Mouse (Mus musculus) Patski (cell line): ENCODE data around the gene Wdr81. TPM values are rescaled to one million over a fixed set of nuclear protein-coding genes. Genes with fewer than 3 reads are reported as not detected.
A peak's percentile ranks its signal among the peaks of the same experiment; 100 is the strongest.

Source experiments
- ATAC-seq: fragments of 100-300 bp; one replicate; pipeline ENCODE4 v1.8.0; 2021
- CTCF ChIA-PET: fragments of 350-600 bp; sonication (Branson Sonifier 250); formaldehyde crosslinking; loops from one replicate; lab custom pipeline; 2022; ENCODE audit warnings: inconsistent platforms; lab: Charles Lee
- POLR2A ChIA-PET: fragments of 350-600 bp; sonication (Branson Sonifier 250); formaldehyde crosslinking; loops from one replicate; lab custom pipeline; 2022; ENCODE audit warnings: antibody characterized with exemption, inconsistent platforms; lab: Charles Lee
- DNase-seq: peaks from one replicate; pipeline ENCODE4 v3.0.0-alpha.2; 2011; ENCODE audit warnings: low read depth, low spot score
- H3K27me3 ChIP-seq: fragments of 371-371 bp; one replicate; pipeline ENCODE4 v1.5.1; 2021
- CTCF ChIP-seq: fragments of 100-300 bp; IDR thresholded peaks from one replicate; pipeline ENCODE4 v1.5.1; 2021
- in situ Hi-C: fragments of 300-500 bp; cut with MboI; formaldehyde crosslinking; loops from 3 replicates; pipeline ENCODE4 v1.11.1; 2018; ENCODE audit warnings: low pct_unique_long_range_greater_than_20kb, mixed read lengths
- polyA plus RNA-seq: library from polyadenylated mRNA; unstranded; gene quantifications from one replicate; pipeline ENCODE4 v1.2.3, GENCODE M21; 2021

The Wdr81 gene
- polyA plus RNA-seq, 1 experiment from 2014 or later = 28.9 TPM

DNA sequence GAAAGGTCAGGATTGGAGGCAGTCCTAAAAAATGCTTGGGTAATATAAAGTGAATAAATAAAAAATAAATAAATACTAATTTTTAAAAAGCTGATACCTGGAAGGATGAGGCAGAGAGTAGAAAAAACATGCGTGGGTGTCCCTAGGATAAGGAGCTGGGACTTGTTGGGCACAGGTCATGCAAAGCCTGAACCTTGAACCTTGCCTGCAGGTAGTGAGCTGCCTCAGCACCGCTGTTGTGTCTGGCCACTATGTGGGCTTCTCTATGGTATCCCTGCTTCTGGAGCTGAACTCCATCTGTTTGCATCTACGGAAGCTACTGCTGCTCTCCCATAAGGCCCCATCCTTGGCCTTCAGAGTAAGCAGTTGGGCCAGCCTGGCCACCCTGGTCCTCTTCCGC, 14.7 kb upstream of the Wdr81 start:
- in situ Hi-C loops = loop anchor here (10.0 kb wide), 2 partner anchors 294 to 484 kb away; partner anchors contain the start of gene Ovca2
- ChIA-PET POLR2A (no interaction called here), CTCF (interaction anchor here (1.1 kb wide), 1 partner anchor 10 kb away, joined by 5 read pairs; no protein-coding TSS in a partner anchor)
- ATAC-seq (no peak), DNase-seq (no peak)
- TF ChIP-seq CTCF = no peak
- no peaks in the 10 kb centered on the region for H3K27me3 ChIP-seq

DNA sequence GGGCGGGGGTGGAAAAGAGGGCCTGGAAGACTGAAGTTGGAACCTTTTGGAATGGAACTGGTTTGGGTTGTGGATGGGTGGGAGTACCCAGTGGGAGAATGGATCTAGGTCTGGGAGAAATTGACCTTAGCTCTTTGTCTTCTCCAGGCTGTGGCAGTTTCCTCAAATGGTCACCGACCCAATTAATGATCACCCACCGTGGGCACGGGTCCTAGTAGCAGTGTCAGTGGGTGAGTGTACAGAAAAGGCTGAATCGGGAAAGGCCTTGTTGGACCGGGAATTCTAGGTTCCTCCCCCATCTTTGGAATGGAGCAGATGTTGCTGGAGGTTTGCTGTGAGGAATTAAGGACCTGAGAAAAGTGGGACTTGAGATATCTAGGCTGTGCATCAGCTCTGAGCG, 13.9 kb upstream of the Wdr81 start:
- POLR2A ChIA-PET = interaction anchor here (0.7 kb wide), 2 partner anchors 18 to 60 kb away, joined by 3 read pairs; no protein-coding TSS in a partner anchor
- in situ Hi-C loops = loop anchor here (10.0 kb wide), 2 partner anchors 294 to 484 kb away; partner anchors contain the start of gene Ovca2

DNA sequence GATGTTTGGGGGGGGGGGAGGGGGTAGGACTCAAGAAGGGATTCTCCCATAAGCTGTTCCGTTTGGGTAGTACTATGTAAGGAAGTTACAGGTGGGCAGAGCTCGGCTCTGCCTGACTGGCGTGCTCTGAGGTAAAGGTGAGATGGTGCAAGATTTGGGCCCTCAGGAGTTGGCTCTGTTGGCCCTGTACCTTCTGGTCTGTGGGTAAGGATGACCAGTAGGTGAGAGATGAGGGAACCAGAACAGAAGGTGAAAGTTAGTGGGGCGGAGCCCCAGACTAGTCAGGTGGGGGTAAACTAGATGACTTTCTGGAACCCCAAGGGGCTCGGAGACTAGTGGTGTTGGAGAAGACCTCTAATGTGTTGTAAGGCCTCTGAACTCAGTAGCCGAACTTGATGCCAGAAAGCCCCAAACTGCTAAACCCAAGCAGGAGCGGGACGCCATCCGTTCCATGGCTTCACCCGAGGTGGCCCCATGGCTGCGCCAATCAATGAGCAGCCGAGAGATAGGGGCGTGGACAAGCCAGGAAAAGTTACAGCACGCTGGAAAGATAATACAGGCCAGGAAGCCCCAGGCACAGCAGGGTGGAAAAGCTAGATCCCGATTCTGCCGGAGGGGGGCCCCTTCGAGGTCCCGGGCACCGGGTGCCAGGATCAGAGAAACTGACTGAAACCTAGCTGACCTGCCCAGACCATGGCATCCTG, 13.1 kb upstream of the Wdr81 start:
- TF ChIP-seq CTCF = no peak
- no peak for ATAC-seq
- ChIA-PET POLR2A (interaction anchor here (0.7 to 2.0 kb wide), 3 partner anchors 10 to 18 kb away, joined by 3 to 4 read pairs (median 3); no protein-coding TSS in a partner anchor), CTCF (interaction anchor here (0.6 to 1.7 kb wide), 4 partner anchors 17 to 174 kb away, joined by 3 to 4 read pairs (median 4); partner anchors contain the start of gene Prpf8)
- H3K27me3 ChIP-seq = no peaks in the 10 kb centered on the region
- DNase-seq = no peak
- in situ Hi-C loops = loop anchor here (10.0 kb wide), 2 partner anchors 293 to 483 kb away; partner anchors contain the start of gene Ovca2

More for the DNA sequence above, 13.9 kb upstream of the Wdr81 start:
- TF ChIP-seq CTCF = no peak
- H3K27me3 ChIP-seq = no peaks in the 10 kb centered on the region
- CTCF ChIA-PET = no interaction called here
- no peak for DNase-seq
- no peak for ATAC-seq

DNA sequence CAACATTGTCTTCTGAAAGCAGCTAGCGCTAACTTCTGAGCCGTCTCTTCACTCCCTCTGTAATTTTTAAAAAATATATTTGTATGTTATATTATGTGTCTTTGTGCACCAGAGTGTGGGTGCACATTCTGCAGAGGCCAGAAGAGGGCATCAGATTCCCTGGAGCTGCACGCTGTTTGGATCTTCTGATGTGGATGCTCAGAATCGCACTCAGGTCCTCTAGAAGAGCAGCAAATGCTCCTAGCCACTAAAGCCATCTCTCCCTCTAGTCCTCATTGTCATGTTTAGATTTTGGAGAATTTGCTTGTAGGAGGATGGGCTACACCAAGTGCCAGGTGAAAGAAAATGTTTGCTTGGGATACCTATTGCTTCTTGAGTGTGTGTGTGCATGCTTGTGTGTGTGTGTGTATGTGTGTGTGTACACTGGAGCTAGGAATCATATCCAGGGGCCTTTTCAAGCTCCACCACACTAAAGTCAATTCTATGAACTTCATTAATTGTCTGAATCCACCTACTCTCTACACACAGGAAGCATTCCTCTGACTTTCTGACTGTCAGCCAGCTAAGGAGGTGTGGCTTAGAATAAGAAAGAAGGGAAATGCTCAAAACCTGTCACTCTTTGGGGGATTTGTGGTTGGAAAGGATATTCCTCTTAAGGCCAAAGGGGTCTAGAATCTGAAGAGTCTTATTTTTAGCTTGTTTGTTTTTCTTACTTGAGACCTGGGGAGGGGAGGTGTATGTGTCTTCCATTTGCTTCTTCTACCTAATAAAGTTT, 12.4 kb upstream of the Wdr81 start:
- TF ChIP-seq CTCF = no peak
- ChIA-PET POLR2A (interaction anchor here (1.3 to 2.0 kb wide), 3 partner anchors 11 to 43 kb away, joined by 3 to 5 read pairs (median 4); partner anchors contain the start of gene Rilp), CTCF (interaction anchor here (0.6 to 1.7 kb wide), 4 partner anchors 18 to 173 kb away, joined by 3 to 4 read pairs (median 4); partner anchors contain the start of gene Prpf8)
- DNase-seq (no peak), ATAC-seq (no peak)
- in situ Hi-C loops = loop anchor here (10.0 kb wide), 2 partner anchors 292 to 482 kb away; partner anchors contain the start of gene Ovca2
- no peaks in the 10 kb centered on the region for H3K27me3 ChIP-seq

DNA sequence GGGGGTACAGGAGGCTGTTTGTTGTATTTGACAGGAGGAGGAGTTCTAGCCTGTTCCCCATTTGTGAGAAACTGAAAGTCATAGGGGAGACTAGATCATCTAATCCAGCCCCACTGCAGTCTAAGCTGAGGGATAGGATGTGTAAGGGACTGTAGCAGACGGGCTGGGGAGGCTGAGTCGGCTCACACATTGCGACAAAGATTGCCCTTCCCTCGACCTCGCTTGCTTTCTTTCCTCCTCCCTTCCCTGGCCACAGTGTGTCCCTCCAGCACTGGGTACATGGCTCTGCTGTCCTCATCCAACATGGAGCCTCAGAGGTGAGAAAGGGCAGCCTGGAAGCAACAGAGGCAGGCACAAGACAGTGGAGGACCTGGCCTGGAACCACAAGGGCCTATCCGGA, 10.5 kb upstream of the Wdr81 start:
- ATAC-seq (no peak), DNase-seq (no peak)
- CTCF ChIA-PET = interaction anchor here (0.9 to 1.3 kb wide), 3 partner anchors 12 to 23 kb away, joined by 3 to 4 read pairs (median 3); no protein-coding TSS in a partner anchor
- in situ Hi-C loops = loop anchor here (10.0 kb wide), 2 partner anchors 290 to 480 kb away; partner anchors contain the start of gene Ovca2
- POLR2A ChIA-PET = interaction anchor here (0.8 to 1.1 kb wide), 3 partner anchors 12 to 61 kb away, joined by 3 to 4 read pairs (median 4); partner anchors contain the start of gene Prpf8
- no peak for TF ChIP-seq CTCF
- no peaks in the 10 kb centered on the region for H3K27me3 ChIP-seq

DNA sequence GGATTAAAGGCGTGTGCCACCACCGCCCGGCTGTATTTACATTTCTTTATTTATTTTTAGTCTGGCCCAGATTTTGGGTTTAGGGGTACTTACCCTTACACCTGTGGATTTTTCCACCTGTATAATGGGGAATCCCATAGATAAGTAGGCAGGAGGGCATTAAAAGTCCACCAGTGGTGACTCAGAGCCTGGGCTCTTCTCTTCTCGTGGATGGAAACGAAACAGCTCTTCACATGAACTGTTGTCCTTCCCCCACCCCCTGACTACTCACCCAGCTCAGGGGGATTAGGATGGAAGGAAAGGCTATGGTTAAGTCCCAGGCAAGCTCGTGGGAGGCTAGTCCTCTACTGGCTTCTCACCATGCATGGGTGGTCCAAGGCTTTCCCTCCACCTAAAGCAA, 9.9 kb upstream of the Wdr81 start:
- ChIA-PET CTCF (interaction anchor here (0.9 to 1.1 kb wide), 2 partner anchors 13 to 23 kb away, joined by 3 read pairs; no protein-coding TSS in a partner anchor), POLR2A (interaction anchor here (0.7 to 1.1 kb wide), 3 partner anchors 12 to 60 kb away, joined by 3 to 4 read pairs (median 4); no protein-coding TSS in a partner anchor)

DNA sequence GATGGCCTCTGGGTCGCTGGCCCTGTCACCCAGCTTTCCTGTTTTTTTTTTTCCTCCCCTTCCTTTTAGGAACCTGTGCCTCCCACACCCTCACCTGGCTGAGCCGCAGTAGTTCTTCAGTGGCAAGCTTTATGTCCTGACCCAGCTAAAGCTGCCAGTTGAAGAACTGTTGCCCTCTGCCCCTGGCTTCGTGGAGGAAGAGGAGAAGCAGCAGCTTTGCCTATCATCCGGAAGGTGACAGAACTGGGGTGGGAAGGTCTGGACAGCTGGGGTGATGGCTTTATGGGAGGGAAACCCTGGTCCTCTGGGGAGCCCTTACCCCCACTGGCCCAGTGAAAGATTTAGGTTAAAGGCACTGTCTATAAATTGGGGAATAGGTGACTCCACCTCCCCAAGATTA, 9.1 kb upstream of the Wdr81 start:
- ChIA-PET CTCF (interaction anchor here (0.7 to 1.8 kb wide), 5 partner anchors 13 to 271 kb away, joined by 3 to 6 read pairs (median 4); no protein-coding TSS in a partner anchor), POLR2A (interaction anchor here (0.6 to 1.5 kb wide), 7 partner anchors 10 to 293 kb away, joined by 3 to 7 read pairs (median 3); partner anchors contain the start of gene Rilp)
- no peak for TF ChIP-seq CTCF
- in situ Hi-C loops = loop anchor here (5.0 to 10.0 kb wide), 3 partner anchors 61 to 479 kb away; partner anchors contain the start of gene Ovca2
- H3K27me3 ChIP-seq = no peaks in the 10 kb centered on the region
- ATAC-seq (no peak), DNase-seq (no peak)

More for the DNA sequence above, 9.9 kb upstream of the Wdr81 start:
- in situ Hi-C loops = loop anchor here (5.0 to 10.0 kb wide), 3 partner anchors 62 to 480 kb away; partner anchors contain the start of gene Ovca2
- no peaks in the 10 kb centered on the region for H3K27me3 ChIP-seq
- no peak for TF ChIP-seq CTCF
- DNase-seq (no peak), ATAC-seq (no peak)

DNA sequence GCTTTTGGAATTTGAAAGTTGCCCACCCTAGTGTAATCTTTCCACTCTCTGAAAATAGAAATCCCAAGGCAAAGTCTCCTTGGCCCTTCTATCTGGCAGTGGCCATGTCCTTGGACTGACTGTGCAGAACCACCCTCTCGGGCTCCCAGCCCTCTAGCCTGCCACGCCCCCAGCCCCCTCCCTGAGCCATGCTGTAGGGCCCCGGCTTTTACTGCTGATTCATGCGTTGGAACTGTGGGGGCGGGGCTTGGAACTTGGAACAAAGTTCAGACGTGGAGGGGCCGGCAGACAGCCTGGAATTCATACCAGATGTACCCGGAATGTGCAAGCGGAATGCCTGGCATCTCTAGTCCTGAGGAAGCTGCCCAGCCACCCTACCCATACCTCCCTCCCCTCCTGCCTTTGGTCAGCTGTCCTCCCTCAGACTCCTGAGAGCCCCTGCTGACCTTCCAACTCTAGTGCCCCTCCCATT, 8.4 kb upstream of the Wdr81 start:
- ATAC-seq (peak; percentile 59), DNase-seq (no peak)
- TF ChIP-seq CTCF = no peak
- ChIA-PET POLR2A (interaction anchor here (0.6 to 1.5 kb wide), 8 partner anchors 9 to 292 kb away, joined by 3 to 7 read pairs (median 3); partner anchors contain the start of gene Rilp), CTCF (interaction anchor here (0.7 to 1.8 kb wide), 5 partner anchors 12 to 270 kb away, joined by 3 to 6 read pairs (median 4); no protein-coding TSS in a partner anchor)
- H3K27me3 ChIP-seq = no peaks in the 10 kb centered on the region
- in situ Hi-C loops = loop anchor here (5.0 to 10.0 kb wide), 3 partner anchors 61 to 478 kb away; partner anchors contain the start of gene Ovca2

DNA sequence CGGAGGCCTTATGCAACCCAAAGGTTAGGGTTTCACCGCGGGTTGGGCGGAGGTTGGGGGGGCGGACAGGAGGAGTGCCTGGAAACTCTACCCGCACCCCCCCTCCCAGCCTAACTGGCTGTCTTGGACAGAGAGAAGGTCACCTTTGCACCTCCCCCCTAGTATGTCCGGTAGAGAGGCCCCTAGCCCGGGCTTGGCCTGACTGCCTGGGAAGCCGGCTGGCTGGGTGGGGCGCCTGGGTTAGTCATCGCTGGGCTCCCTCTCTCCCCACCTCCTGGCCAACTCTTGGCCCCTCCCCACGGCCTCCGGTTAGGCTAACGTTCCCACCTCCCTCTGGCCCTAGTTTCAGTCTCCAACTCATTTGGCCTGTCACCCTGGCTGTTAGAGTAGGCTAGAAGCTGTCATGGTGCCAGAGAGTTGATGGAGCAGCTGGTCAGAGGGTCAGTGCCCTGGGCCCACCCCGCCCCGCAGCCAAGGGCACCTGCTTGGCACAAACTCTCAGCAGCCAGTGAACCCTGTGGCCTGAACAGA, 7.8 kb upstream of the Wdr81 start:
- no peak for TF ChIP-seq CTCF
- in situ Hi-C loops = loop anchor here (5.0 to 10.0 kb wide), 3 partner anchors 60 to 478 kb away; partner anchors contain the start of gene Ovca2
- ATAC-seq = peak; percentile 33
- no peaks in the 10 kb centered on the region for H3K27me3 ChIP-seq
- CTCF ChIA-PET = interaction anchor here (1.4 to 1.8 kb wide), 2 partner anchors 49 to 270 kb away, joined by 4 to 6 read pairs; no protein-coding TSS in a partner anchor
- DNase-seq = no peak
- POLR2A ChIA-PET = interaction anchor here (0.8 to 2.3 kb wide), 5 partner anchors 9 to 59 kb away, joined by 3 to 7 read pairs (median 5); partner anchors contain the start of gene Rilp
